In genomic region chr19:6236053-6236441, GRCm38 (mm10) we compare ENCODE assay signal across 7 mouse cellular contexts. TPM values are rescaled to one million over a fixed set of nuclear protein-coding genes. Genes with fewer than 3 reads are reported as not detected.
DNase-seq lines count a peak whose midpoint lies in the region; ATAC-seq lines count a peak whose summit lies in the region.

No protein-coding gene starts in this region.

- 2% methylated on average over 9 of the region's 9 CpGs for WGBS in intestine, embryonic 15.5 days
- under 1% methylated on average over 9 of the region's 9 CpGs for WGBS in midbrain, embryonic 10.5 days

- peak overlapping the region; percentile 85 for H3K4me2 ChIP-seq in intestine, embryonic 15.5 days (replicated peaks)

- no peaks in the 10 kb centered on the region for H3K27me3 ChIP-seq in intestine, embryonic 15.5 days (replicated peaks)
- H3K27me3 ChIP-seq in midbrain, embryonic 10.5 days (ENCODE audit: low read depth, poor library complexity, severe bottlenecking), result no peaks in the 10 kb centered on the region

- peak overlapping the region; percentile 98 for H3K27ac ChIP-seq in intestine, embryonic 15.5 days
- H3K27ac ChIP-seq in midbrain, embryonic 10.5 days (replicated peaks), result peak overlapping the region; percentile 94

- H3K9ac ChIP-seq in intestine, embryonic 15.5 days, result peak overlapping the region; percentile 78

- peak; percentile 94 for DNase-seq in adrenal gland, adult 2 months
- DNase-seq in embryo, embryonic 11.5 days (ENCODE audit: low read depth, low spot score), result peak; percentile 82
- peak; percentile 79 to 86 for DNase-seq in gastrocnemius, postnatal 36 days
- peak; percentile 91 to 97 for DNase-seq in left cerebral cortex, postnatal 25 days (ENCODE audit: low spot score in 2 of 2)
- DNase-seq in midbrain, embryonic 10.5 days (ENCODE audit: low spot score), result peak; percentile 90
- DNase-seq in right cerebral cortex, postnatal 4 days, result peak; percentile 84

- H3K4me1 ChIP-seq in intestine, embryonic 15.5 days (replicated peaks), result peaks cover 26% of the 10 kb centered on the region
- H3K4me1 ChIP-seq in midbrain, embryonic 10.5 days, result peaks cover 31% of the 10 kb centered on the region

- no peaks in the 10 kb centered on the region for H3K9me3 ChIP-seq in intestine, embryonic 15.5 days
- H3K9me3 ChIP-seq in midbrain, embryonic 10.5 days (replicated peaks), result no peaks in the 10 kb centered on the region

- H3K36me3 ChIP-seq in intestine, embryonic 15.5 days, result 0 out of 2 replicates have a peak, but pooled peaks cover 2% of the 10 kb centered on the region
- peaks cover 22% of the 10 kb centered on the region for H3K36me3 ChIP-seq in midbrain, embryonic 10.5 days

- intact Hi-C loops in gastrocnemius, postnatal 36 days (cut with DNase I), result no loop called here
- intact Hi-C loops in left cerebral cortex, postnatal 25 days (cut with DNase I), result loop anchor here (1.0 kb wide), 1 partner anchor 95 kb away; the partner anchor contains the start of gene Arl2

- peak overlapping the region; percentile 76 for H3K4me3 ChIP-seq in intestine, embryonic 15.5 days (replicated peaks)
- H3K4me3 ChIP-seq in midbrain, embryonic 10.5 days, result peak overlapping the region; percentile 83

- peak; percentile 92 for ATAC-seq in intestine, embryonic 15.5 days

RNA-seq across cellular contexts. Expression of gene Ppp2r5b, which starts 0.4 kb away (rescaled TPM):
- 100 to 1,000 TPM in 1 of 2 experiments, 10 to 100 TPM in 1; 87.1 to 123 TPM for total RNA-seq in adrenal gland, adult 2 months (2021)
- 247 and 266 TPM in 2 replicates for polyA plus RNA-seq in adrenal gland, adult 2 months (2012; rRNA removed)
- 10 to 100 TPM; 32.2 to 34.6 TPM for total RNA-seq in gastrocnemius, postnatal 36 days (2021)
- polyA plus RNA-seq in intestine, embryonic 15.5 days (2015; fragmentation: Nextera tagmentation; extraction: Ambion mirVana), result 21.2 and 22.3 TPM in 2 replicates
- total RNA-seq in left cerebral cortex, postnatal 25 days (2021), result 100 to 1,000 TPM; 153 to 165 TPM
- polyA plus RNA-seq in midbrain, embryonic 10.5 days (2016; fragmentation: Nextera tagmentation; extraction: Ambion mirVana), result 31.7 and 42.8 TPM in 2 replicates

RNA-seq across cellular contexts. Expression of gene Atg2a, which starts 5.4 kb away (rescaled TPM):
- total RNA-seq in adrenal gland, adult 2 months (2021), result 10 to 100 TPM; 31.0 to 36.0 TPM
- 105 and 108 TPM in 2 replicates for polyA plus RNA-seq in adrenal gland, adult 2 months (2012; rRNA removed)
- 10 to 100 TPM; 16.5 to 18.0 TPM for total RNA-seq in gastrocnemius, postnatal 36 days (2021)
- 6.9 and 8.7 TPM in 2 replicates for polyA plus RNA-seq in intestine, embryonic 15.5 days (2015; fragmentation: Nextera tagmentation; extraction: Ambion mirVana)
- 10 to 100 TPM; 33.1 to 35.6 TPM for total RNA-seq in left cerebral cortex, postnatal 25 days (2021)
- polyA plus RNA-seq in midbrain, embryonic 10.5 days (2016; fragmentation: Nextera tagmentation; extraction: Ambion mirVana), result 10.1 and 13.4 TPM in 2 replicates

RNA-seq across cellular contexts. Expression of gene Gpha2, which starts 9.9 kb away (rescaled TPM):
- 10 to 100 TPM; 18.7 to 23.7 TPM for total RNA-seq in adrenal gland, adult 2 months (2021)
- polyA plus RNA-seq in adrenal gland, adult 2 months (2012; rRNA removed), result 237 and 302 TPM in 2 replicates
- not detected for total RNA-seq in gastrocnemius, postnatal 36 days (2021)
- polyA plus RNA-seq in intestine, embryonic 15.5 days (2015; fragmentation: Nextera tagmentation; extraction: Ambion mirVana), result 0.39 and 0.41 TPM in 2 replicates
- not detected for total RNA-seq in left cerebral cortex, postnatal 25 days (2021)
- polyA plus RNA-seq in midbrain, embryonic 10.5 days (2016; fragmentation: Nextera tagmentation; extraction: Ambion mirVana), result not detected in 2 replicates

RNA-seq across cellular contexts. Expression of gene Ehd1, which starts 40.5 kb away (rescaled TPM):
- total RNA-seq in adrenal gland, adult 2 months (2021), result 100 to 1,000 TPM; 129 to 133 TPM
- polyA plus RNA-seq in adrenal gland, adult 2 months (2012; rRNA removed), result 470 and 474 TPM in 2 replicates
- 10 to 100 TPM; 23.5 to 36.0 TPM for total RNA-seq in gastrocnemius, postnatal 36 days (2021)
- polyA plus RNA-seq in intestine, embryonic 15.5 days (2015; fragmentation: Nextera tagmentation; extraction: Ambion mirVana), result 88.8 and 115 TPM in 2 replicates
- total RNA-seq in left cerebral cortex, postnatal 25 days (2021), result 10 to 100 TPM; 35.9 to 40.3 TPM
- polyA plus RNA-seq in midbrain, embryonic 10.5 days (2016; fragmentation: Nextera tagmentation; extraction: Ambion mirVana), result 81.6 and 93.5 TPM in 2 replicates

RNA-seq across cellular contexts. Expression of gene Majin, which starts 51.9 kb away (rescaled TPM):
- total RNA-seq in adrenal gland, adult 2 months (2021), result 1 to 10 TPM; 2.4 to 4.1 TPM
- polyA plus RNA-seq in adrenal gland, adult 2 months (2012; rRNA removed), result 0.56 and 0.72 TPM in 2 replicates
- total RNA-seq in gastrocnemius, postnatal 36 days (2021), result not detected
- polyA plus RNA-seq in intestine, embryonic 15.5 days (2015; fragmentation: Nextera tagmentation; extraction: Ambion mirVana), result not detected in 2 replicates
- total RNA-seq in left cerebral cortex, postnatal 25 days (2021), result under 1 TPM in 1 of 2 experiments, not detected in 1; 0.53 TPM
- polyA plus RNA-seq in midbrain, embryonic 10.5 days (2016; fragmentation: Nextera tagmentation; extraction: Ambion mirVana), result not detected in 2 replicates

Comparison
In these comparisons a context has a peak if more than half of its experiments do, and no peak if none do; other contexts are left out.
1. Peak in every context shown above with its lines: DNase-seq, ATAC-seq, H3K4me3 ChIP-seq and H3K27ac ChIP-seq.
2. RNA of gene Gpha2, which starts 9.9 kb away (total RNA-seq): 18.7 to 23.7 TPM in adrenal gland, adult 2 months; not detected in left cerebral cortex, postnatal 25 days and not detected in gastrocnemius, postnatal 36 days; every median in the first group is over 10 times any median in the second.